In the genomic region with DNA sequence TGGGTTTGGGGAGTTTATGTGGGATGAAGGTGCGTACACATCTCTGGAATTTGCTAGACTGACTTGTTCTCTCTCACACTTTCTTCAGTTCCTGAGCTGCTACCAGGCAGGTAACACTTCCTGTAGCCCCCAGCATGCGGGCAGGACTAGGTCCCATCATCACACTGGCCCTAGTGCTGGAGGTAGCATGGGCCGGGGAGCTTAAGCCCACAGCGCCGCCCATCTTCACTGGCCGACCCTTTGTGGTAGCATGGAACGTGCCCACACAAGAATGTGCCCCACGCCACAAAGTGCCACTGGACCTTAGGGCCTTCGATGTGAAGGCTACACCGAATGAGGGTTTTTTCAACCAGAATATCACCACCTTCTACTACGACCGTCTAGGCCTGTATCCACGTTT, we compare ENCODE assay signal across 8 mouse cellular contexts. TPM values are rescaled to one million over a fixed set of nuclear protein-coding genes. Genes with fewer than 3 reads are reported as not detected.
DNase-seq lines count a peak whose midpoint lies in the region; ATAC-seq and TF ChIP-seq lines count a peak whose summit lies in the region.

No protein-coding gene starts in this region.

- TF ChIP-seq POLR2A in cerebellum, adult 2 months (IDR thresholded peaks at IDR 0.05; ENCODE audit: borderline replicate concordance, insufficient read depth, low read length): no peak

- H3K27me3 ChIP-seq in cerebellum, adult 2 months (ENCODE audit: control insufficient read depth, insufficient read depth, low read length): no peaks in the 10 kb centered on the region
- H3K27me3 ChIP-seq in neural tube, embryonic 11.5 days (ENCODE audit: control insufficient read depth, insufficient read depth, low read length): no peaks in the 10 kb centered on the region
- H3K27me3 ChIP-seq in limb, embryonic 13.5 days: no peaks in the 10 kb centered on the region
- no peaks in the 10 kb centered on the region for H3K27me3 ChIP-seq in stomach, embryonic 14.5 days (ENCODE audit: control insufficient read depth, insufficient read depth, low read length)

- H3K9ac ChIP-seq in neural tube, embryonic 11.5 days (ENCODE audit: low read length): peak overlapping the region; percentile 79
- H3K9ac ChIP-seq in limb, embryonic 13.5 days: peak overlapping the region; percentile 83
- peak overlapping the region; percentile 73 for H3K9ac ChIP-seq in stomach, embryonic 14.5 days (replicated peaks; ENCODE audit: low read depth, low read length)

- peaks cover 11% of the 10 kb centered on the region for H3K4me1 ChIP-seq in cerebellum, adult 2 months (ENCODE audit: control insufficient read depth, insufficient read depth, low read length)
- peaks cover 25% of the 10 kb centered on the region for H3K4me1 ChIP-seq in neural tube, embryonic 11.5 days (ENCODE audit: control insufficient read depth, insufficient read depth, low read length)
- H3K4me1 ChIP-seq in limb, embryonic 13.5 days: peaks cover 48% of the 10 kb centered on the region
- peaks cover 20% of the 10 kb centered on the region for H3K4me1 ChIP-seq in stomach, embryonic 14.5 days (ENCODE audit: control insufficient read depth, insufficient read depth, low read length)

- H3K4me3 ChIP-seq in cerebellum, adult 2 months (replicated peaks; ENCODE audit: insufficient read depth, low read depth, low read length): peak overlapping the region; percentile 47
- H3K4me3 ChIP-seq in neural tube, embryonic 11.5 days (ENCODE audit: low read depth, low read length): peak overlapping the region; percentile 76
- H3K4me3 ChIP-seq in limb, embryonic 13.5 days: peak overlapping the region; percentile 73
- H3K4me3 ChIP-seq in stomach, embryonic 14.5 days (ENCODE audit: low read depth, low read length): peak overlapping the region; percentile 71

- no peak for TF ChIP-seq CTCF in cerebellum, adult 2 months (IDR thresholded peaks at IDR 0.05; ENCODE audit: borderline replicate concordance, insufficient read depth, low read depth, low read length)

- no peaks in the 10 kb centered on the region for H3K9me3 ChIP-seq in neural tube, embryonic 11.5 days (ENCODE audit: control insufficient read depth, low read length)
- H3K9me3 ChIP-seq in limb, embryonic 13.5 days: no peaks in the 10 kb centered on the region
- H3K9me3 ChIP-seq in stomach, embryonic 14.5 days (ENCODE audit: control insufficient read depth, low read depth, low read length): no peaks in the 10 kb centered on the region

- DNase-seq in cerebellum, adult 2 months: no peak
- no peak for DNase-seq in cerebellum, postnatal 25 days
- no peak for DNase-seq in neural tube, embryonic 11.5 days (ENCODE audit: low spot score)
- DNase-seq in neural tube, embryonic 10.5 days (ENCODE audit: extremely low spot score, low spot score): no peak
- no peak for DNase-seq in c-Kit-positive CD71-positive TER-119-positive erythroid progenitor cells, embryonic 14.5 days (ENCODE audit: low spot score)
- no peak for DNase-seq in adrenal gland, adult (ENCODE audit: inconsistent age in 2 of 2, low spot score in 1 of 2)

- peaks cover 16% of the 10 kb centered on the region for H3K36me3 ChIP-seq in neural tube, embryonic 11.5 days (ENCODE audit: control insufficient read depth, insufficient read depth, low read length)
- H3K36me3 ChIP-seq in limb, embryonic 13.5 days: peaks cover 56% of the 10 kb centered on the region
- peaks cover 29% of the 10 kb centered on the region for H3K36me3 ChIP-seq in stomach, embryonic 14.5 days (ENCODE audit: control insufficient read depth, insufficient read depth, low read length)

- 66% methylated on average over 13 of the region's 13 CpGs for WGBS in cerebellum, adult 2 months
- WGBS in neural tube, embryonic 11.5 days: 61% methylated on average over 13 of the region's 13 CpGs
- WGBS in limb, embryonic 13.5 days: 36% methylated on average over 13 of the region's 13 CpGs
- 32% methylated on average over 13 of the region's 13 CpGs for WGBS in stomach, embryonic 14.5 days

- H3K27ac ChIP-seq in cerebellum, adult 2 months (ENCODE audit: insufficient read depth, low read length): no peak overlapping the region
- no peak overlapping the region for H3K27ac ChIP-seq in neural tube, embryonic 11.5 days (ENCODE audit: low read depth, low read length)
- H3K27ac ChIP-seq in limb, embryonic 13.5 days: peak overlapping the region; percentile 89
- no peak overlapping the region; the same call in 1 of the 2 replicates for H3K27ac ChIP-seq in stomach, embryonic 14.5 days (ENCODE audit: low read length)

- peak overlapping the region; percentile 74 for H3K4me2 ChIP-seq in neural tube, embryonic 11.5 days (ENCODE audit: low read depth)
- H3K4me2 ChIP-seq in limb, embryonic 13.5 days (replicated peaks): peak overlapping the region; percentile 89
- peak overlapping the region; percentile 83 for H3K4me2 ChIP-seq in stomach, embryonic 14.5 days (replicated peaks; ENCODE audit: low read depth, low read length)

- no peak for ATAC-seq in neural tube, embryonic 11.5 days (ENCODE audit: insufficient read depth, low FRiP score, low TSS enrichment)
- ATAC-seq in limb, embryonic 13.5 days (ENCODE audit: low FRiP score, low read depth): no peak
- no peak for ATAC-seq in stomach, embryonic 14.5 days (ENCODE audit: insufficient number of reproducible peaks, insufficient read depth, low FRiP score, low read depth)

RNA-seq across cellular contexts. Expression of gene Hyal2, which starts 2.3 kb away (rescaled TPM):
- 10.8 and 11.9 TPM in 2 replicates for polyA plus RNA-seq in cerebellum, adult 2 months (2012; rRNA removed)
- 124 and 128 TPM in 2 replicates for polyA plus RNA-seq in neural tube, embryonic 11.5 days (2014; fragmentation: Nextera tagmentation; extraction: Ambion mirVana)
- polyA plus RNA-seq in limb, embryonic 13.5 days (2015; fragmentation: Nextera tagmentation; extraction: Ambion mirVana): 127 and 130 TPM in 2 replicates
- 119 and 127 TPM in 2 replicates for polyA plus RNA-seq in stomach, embryonic 14.5 days (2014; fragmentation: Nextera tagmentation; extraction: Ambion mirVana)

RNA-seq across cellular contexts. Expression of gene Hyal1, which starts 6.7 kb away (rescaled TPM):
- 5.7 and 6.8 TPM in 2 replicates for polyA plus RNA-seq in cerebellum, adult 2 months (2012; rRNA removed)
- polyA plus RNA-seq in neural tube, embryonic 11.5 days (2014; fragmentation: Nextera tagmentation; extraction: Ambion mirVana): 3.3 and 4.0 TPM in 2 replicates
- polyA plus RNA-seq in limb, embryonic 13.5 days (2015; fragmentation: Nextera tagmentation; extraction: Ambion mirVana): 13.4 and 15.5 TPM in 2 replicates
- 10.3 and 12.1 TPM in 2 replicates for polyA plus RNA-seq in stomach, embryonic 14.5 days (2014; fragmentation: Nextera tagmentation; extraction: Ambion mirVana)

RNA-seq across cellular contexts. Expression of gene Tusc2, which starts 7.0 kb away (rescaled TPM):
- 123 and 127 TPM in 2 replicates for polyA plus RNA-seq in cerebellum, adult 2 months (2012; rRNA removed)
- 91.0 and 93.0 TPM in 2 replicates for polyA plus RNA-seq in neural tube, embryonic 11.5 days (2014; fragmentation: Nextera tagmentation; extraction: Ambion mirVana)
- polyA plus RNA-seq in limb, embryonic 13.5 days (2015; fragmentation: Nextera tagmentation; extraction: Ambion mirVana): 43.7 and 46.5 TPM in 2 replicates
- 36.2 and 40.3 TPM in 2 replicates for polyA plus RNA-seq in stomach, embryonic 14.5 days (2014; fragmentation: Nextera tagmentation; extraction: Ambion mirVana)

RNA-seq across cellular contexts. Expression of gene Naa80, which starts 8.7 kb away (rescaled TPM):
- 19.5 and 21.6 TPM in 2 replicates for polyA plus RNA-seq in cerebellum, adult 2 months (2012; rRNA removed)
- polyA plus RNA-seq in neural tube, embryonic 11.5 days (2014; fragmentation: Nextera tagmentation; extraction: Ambion mirVana): 15.1 and 15.5 TPM in 2 replicates
- polyA plus RNA-seq in limb, embryonic 13.5 days (2015; fragmentation: Nextera tagmentation; extraction: Ambion mirVana): 18.4 and 19.6 TPM in 2 replicates
- polyA plus RNA-seq in stomach, embryonic 14.5 days (2014; fragmentation: Nextera tagmentation; extraction: Ambion mirVana): 17.3 and 19.9 TPM in 2 replicates

RNA-seq across cellular contexts. Expression of gene Hyal3, which starts 10.6 kb away (rescaled TPM):
- 1.1 TPM in 2 replicates for polyA plus RNA-seq in cerebellum, adult 2 months (2012; rRNA removed)
- 0.24 and 0.30 TPM in 2 replicates for polyA plus RNA-seq in neural tube, embryonic 11.5 days (2014; fragmentation: Nextera tagmentation; extraction: Ambion mirVana)
- polyA plus RNA-seq in limb, embryonic 13.5 days (2015; fragmentation: Nextera tagmentation; extraction: Ambion mirVana): 1.5 and 1.7 TPM in 2 replicates
- 1.0 and 1.4 TPM in 2 replicates for polyA plus RNA-seq in stomach, embryonic 14.5 days (2014; fragmentation: Nextera tagmentation; extraction: Ambion mirVana)
